Mouse (Mus musculus) heart, postnatal 25 days (tissue): ENCODE measurements around the gene Zfp758. TPM values are rescaled to one million over a fixed set of nuclear protein-coding genes. Genes with fewer than 3 reads are reported as not detected.
A peak's percentile ranks its signal among the peaks of the same experiment; 100 is the strongest.
"Not testable (repeated sequence)": the region's sequence is repeated elsewhere in the genome, so short reads cannot be mapped to it uniquely, and the experiment has no call there.

Experiments used
- DNase-seq: peaks from one replicate; pipeline ENCODE4 v3.0.0; 2022; ENCODE audit warnings: low spot score
- intact Hi-C: fragments of 180-260 bp; cut with DNase I; formaldehyde crosslinking; loops from one replicate; pipeline ENCODE4 v1.15.1; 2025
- total RNA-seq, 2 experiments: library from RNA; stranded (reverse); gene quantifications; 2 replicates each; pipeline ENCODE4 v1.2.3; 2021

Zfp758 gene
- 1 to 10 TPM; 7.6 to 9.3 TPM for total RNA-seq

DNA sequence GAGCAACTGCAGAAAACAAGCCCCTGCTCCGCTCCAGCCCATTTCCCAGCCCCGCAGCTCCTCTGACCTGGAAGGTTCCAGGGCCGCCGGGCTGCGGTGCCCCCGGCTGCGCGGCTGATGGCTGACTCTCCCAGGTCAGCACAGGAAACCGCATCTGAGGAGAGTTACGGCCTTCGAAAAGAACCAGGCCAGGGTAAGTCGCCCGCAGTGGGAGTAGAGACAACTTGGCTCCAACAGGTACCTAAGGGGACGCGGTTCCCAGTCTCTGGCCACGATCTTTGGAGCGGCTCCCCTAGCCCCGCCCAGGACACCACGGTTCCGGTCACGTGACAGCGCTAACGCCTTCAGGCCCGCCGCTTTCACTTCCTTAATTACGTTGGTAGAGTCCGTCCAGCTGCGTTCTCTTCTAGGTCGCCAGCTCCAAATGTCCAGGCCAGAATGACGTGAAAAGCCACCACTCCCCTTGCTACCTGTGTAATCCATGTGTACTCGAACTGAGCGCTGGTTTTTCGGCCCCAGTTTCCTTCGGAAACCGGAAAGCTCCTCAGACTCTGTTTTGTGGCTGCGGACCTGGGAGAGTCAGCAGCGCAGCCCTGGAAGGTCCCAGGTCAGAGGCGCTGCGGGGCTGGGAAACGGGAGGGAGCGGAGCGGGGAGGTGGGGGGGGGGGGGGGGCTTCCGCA, at the start of gene Zfp758, which contains the start of gene Zfp944:
Gene Zfp758 (plus strand): TSS at position 353 of the 681 bp plus-strand sequence.
Gene Zfp944 (minus strand): TSS at position 300 of the 681 bp plus-strand sequence.
- peak; percentile 43 for DNase-seq
- intact Hi-C loops: loop anchor here (10.0 kb wide), 1 partner anchor 136 kb away; the partner anchor contains the start of gene Zfp994

GRCm38 (mm10) chr17:22314219-22314618, 47.0 kb upstream of the Zfp758 start:
- intact Hi-C loops, DNase-seq: not testable (repeated sequence)

GRCm38 (mm10) chr17:22314730-22315226, 46.5 kb upstream of the Zfp758 start, which contains the start of gene CT030661.1:
Gene CT030661.1 (minus strand): TSS chr17:22314837.
- DNase-seq: peak; percentile 80
- intact Hi-C loops: loop anchor here (5.0 kb wide), 1 partner anchor 38 kb away; no protein-coding TSS in a partner anchor

DNA sequence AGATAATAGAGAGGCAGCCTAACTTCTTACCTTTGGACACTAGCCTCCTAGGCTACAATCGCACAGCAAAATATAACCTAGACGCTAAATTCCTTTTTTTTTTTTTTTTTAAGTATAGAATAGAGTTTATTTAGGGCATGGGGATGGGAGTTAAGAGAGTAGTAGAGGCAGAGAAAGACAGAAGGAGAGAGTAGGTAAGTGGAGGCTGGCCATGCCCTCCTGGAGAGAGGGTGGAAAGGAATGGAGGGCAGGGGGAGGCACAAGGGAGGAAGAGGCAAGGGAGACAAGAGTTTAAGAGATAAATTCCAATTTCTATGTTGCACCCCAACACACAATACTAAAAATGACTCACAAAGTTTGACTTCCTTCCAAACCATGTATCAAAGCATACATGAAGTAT, 46.0 kb upstream of the Zfp758 start:
- not testable (repeated sequence) for DNase-seq
- intact Hi-C loops: loop anchor here (5.0 kb wide), 1 partner anchor 37 kb away; no protein-coding TSS in a partner anchor

DNA sequence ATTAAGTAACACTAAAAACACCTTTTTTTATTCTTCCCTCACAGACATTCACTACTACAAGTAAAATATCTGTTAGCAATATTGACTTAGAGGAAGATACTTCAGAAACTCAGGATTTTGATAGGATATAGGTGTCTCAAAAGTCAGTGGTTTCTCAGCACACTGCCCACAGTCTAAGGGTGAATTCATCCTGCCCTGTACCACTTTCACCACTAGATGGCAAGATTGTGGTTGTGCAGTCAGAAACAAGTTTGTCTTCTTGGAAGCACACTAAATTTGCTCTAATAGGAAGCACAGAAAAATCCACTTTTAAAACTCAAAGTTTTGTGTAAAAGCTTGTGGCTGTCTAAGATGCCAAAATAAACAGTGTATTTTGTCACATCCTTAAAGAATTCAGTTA, 8.5 kb upstream of the Zfp758 start:
- intact Hi-C loops: loop anchor here (1.0 to 5.0 kb wide), 2 partner anchors 35 to 58 kb away; no protein-coding TSS in a partner anchor
- no peak for DNase-seq

GRCm38 (mm10) chr17:22360572-22360971, 681 bp upstream of the Zfp758 start:
- no peak for DNase-seq
- intact Hi-C loops: loop anchor here (10.0 kb wide), 1 partner anchor 136 kb away; the partner anchor contains the start of gene Zfp994

DNA sequence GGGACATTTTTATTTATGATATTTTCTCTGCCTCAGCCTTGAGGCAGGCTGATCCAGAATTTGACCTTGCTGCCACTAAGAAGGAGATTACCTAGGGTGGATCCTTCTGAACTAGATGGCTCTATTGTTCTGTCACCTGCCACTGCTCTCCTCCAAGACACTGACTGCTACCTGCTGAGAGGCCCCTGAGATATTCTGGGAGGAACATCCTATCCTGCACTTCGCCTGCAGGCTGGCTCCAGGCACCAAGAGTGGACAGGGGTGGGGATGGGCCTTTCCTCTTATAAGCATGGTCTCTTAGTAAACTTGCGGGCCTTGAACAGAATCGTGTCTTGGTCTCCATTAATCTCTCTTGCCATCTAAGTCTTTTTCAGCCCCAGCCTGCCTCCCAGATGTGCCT, 2.6 kb downstream of the Zfp758 start:
- no peak for DNase-seq
- intact Hi-C loops: loop anchor here (10.0 kb wide), 1 partner anchor 139 kb away; the partner anchor contains the start of gene Zfp994

GRCm38 (mm10) chr17:22410756-22411155, 49.5 kb downstream of the Zfp758 start:
- no peak for DNase-seq
- intact Hi-C loops: loop anchor here (1.0 to 10.0 kb wide), 2 partner anchors 57 to 246 kb away; partner anchors contain the start of gene Zfp947

GRCm38 (mm10) chr17:22417510-22417909, 56.3 kb downstream of the Zfp758 start:
- no peak for DNase-seq
- intact Hi-C loops: loop anchor here (2.0 to 10.0 kb wide), 2 partner anchors 253 to 333 kb away; partner anchors contain the start of gene Zfp947

DNA sequence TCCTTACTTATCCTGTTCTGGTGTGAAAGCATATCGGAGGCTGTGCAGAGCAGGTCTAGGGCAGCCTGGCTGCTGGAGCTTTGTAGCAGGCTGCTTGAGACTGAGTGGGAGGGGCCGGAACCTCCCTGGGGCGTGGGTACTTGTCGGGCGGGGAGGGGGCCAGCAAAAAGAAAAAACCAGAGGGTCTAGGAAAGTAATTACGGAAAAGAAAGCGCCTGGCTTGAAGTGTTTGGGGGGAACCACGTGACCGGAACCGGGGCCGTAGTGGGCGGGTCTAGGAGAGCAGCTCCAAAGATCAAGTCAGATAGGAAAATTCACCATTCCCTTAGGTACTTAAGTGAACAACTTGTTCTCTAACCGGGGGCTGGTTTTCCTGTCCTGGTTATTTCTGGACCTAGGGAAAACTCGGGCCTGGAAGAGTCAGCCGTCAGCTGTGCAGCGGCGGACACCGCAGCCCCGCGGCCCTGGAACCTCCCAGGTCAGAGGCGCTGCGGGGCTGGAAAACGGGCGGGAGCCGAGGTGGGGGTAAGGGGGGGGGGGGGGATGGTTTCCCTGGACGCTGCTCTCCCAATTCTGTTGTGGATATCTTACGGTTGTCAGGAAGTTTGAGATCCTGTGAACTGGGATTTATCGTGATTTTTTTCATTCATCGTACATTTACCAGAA, 62.8 kb downstream of the Zfp758 start, which contains the start of gene Zfp946:
Gene Zfp946 (plus strand): TSS at position 271 of the 666 bp plus-strand sequence.
- peak; percentile 69 for DNase-seq
- intact Hi-C loops: loop anchor here (10.0 kb wide), 1 partner anchor 1479 kb away; the partner anchor contains the start of gene Ppp2r1a

- DNase-seq: no peak
- intact Hi-C loops: loop anchor here (10.0 kb wide), 1 partner anchor 1480 kb away; the partner anchor contains the start of gene Ppp2r1a
Observed at GRCm38 (mm10) chr17:22424636-22425354, 63.5 kb downstream of the Zfp758 start.

Other genes starting within 250 kb of the Zfp758 start
- gene Zfp947, start 195.3 kb upstream of the Zfp758 start, total RNA-seq: 1 to 10 TPM; 1.0 to 1.5 TPM
- 1 to 10 TPM; 2.1 to 2.2 TPM for gene Zfp994, start 135.8 kb upstream of the Zfp758 start, total RNA-seq
- 1 to 10 TPM; 6.2 to 7.0 TPM for gene CT030661.1, start 46.6 kb upstream of the Zfp758 start, total RNA-seq
- gene Zfp944, start 53 bp upstream of the Zfp758 start, total RNA-seq: 1 to 10 TPM; 4.4 to 4.8 TPM
- gene Zfp946, start 62.8 kb downstream of the Zfp758 start, total RNA-seq: 1 to 10 TPM; 3.0 to 3.7 TPM
- gene Vmn2r111, start 212.0 kb downstream of the Zfp758 start, total RNA-seq: not detected
- gene Vmn2r112, start 239.5 kb downstream of the Zfp758 start, total RNA-seq: not detected